Mouse (Mus musculus): ENCODE measurements around the gene Hecw2. TPM values are rescaled to one million over a fixed set of nuclear protein-coding genes. Genes with fewer than 3 reads are reported as not detected.
A peak's percentile ranks its signal among the peaks of the same experiment; 100 is the strongest.

The Hecw2 gene
- polyA plus RNA-seq, 1 experiment from 2014 or later, result 3.0 TPM

DNA sequence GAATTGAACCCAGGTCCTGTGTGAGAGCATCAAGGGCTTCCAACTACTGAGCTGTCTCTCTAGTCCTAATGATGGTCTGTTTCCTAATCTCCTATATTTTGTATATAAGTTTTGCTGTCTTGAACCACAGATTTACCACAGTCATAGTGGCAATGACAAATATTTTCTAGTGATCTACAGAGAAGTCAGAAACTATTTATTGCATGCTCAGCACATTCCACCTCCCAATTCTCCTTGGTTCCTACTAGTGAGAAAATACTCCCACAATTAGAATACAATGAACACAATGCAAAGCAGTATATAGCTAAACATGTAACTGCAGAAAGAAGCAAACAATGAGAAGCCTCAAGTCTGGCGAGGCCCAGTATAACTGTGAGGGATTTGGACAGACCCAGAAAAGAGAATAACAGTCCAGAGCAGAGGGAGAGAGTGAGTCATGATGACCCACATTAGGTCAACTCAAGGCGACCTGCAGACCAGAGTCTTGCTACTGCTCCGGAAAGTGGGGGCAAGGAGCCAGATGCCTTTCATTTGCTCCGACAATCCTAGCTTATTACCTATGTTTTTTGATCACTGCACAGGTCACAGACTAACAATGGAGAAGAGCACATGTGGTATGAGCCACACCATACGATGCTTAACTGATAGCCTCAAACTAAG is 73.8 kb downstream of the Hecw2 start:
- no peaks in the 10 kb centered on the region for H3K36me3 ChIP-seq (ENCODE audit: control insufficient read depth, insufficient read depth, low read length)
- H3K27me3 ChIP-seq (ENCODE audit: control insufficient read depth, insufficient read depth, low read length), result no peaks in the 10 kb centered on the region
- H3K4me3 ChIP-seq (ENCODE audit: low read depth, low read length), result no peak overlapping the region
- no peak overlapping the region for H3K27ac ChIP-seq (ENCODE audit: low read depth, low read length)
- H3K4me2 ChIP-seq, result no peak overlapping the region
- ATAC-seq (ENCODE audit: low FRiP score) (no peak), DNase-seq (ENCODE audit: low spot score, missing footprints) (no peak)
- H3K4me1 ChIP-seq (ENCODE audit: control insufficient read depth, insufficient read depth, low read length), result peaks cover 4% of the 10 kb centered on the region; the same call in 1 of the 2 replicates
- H3K9ac ChIP-seq (ENCODE audit: low read length), result no peak overlapping the region
- WGBS, result 89% methylated on average over 5 of the region's 5 CpGs
- no peaks in the 10 kb centered on the region for H3K9me3 ChIP-seq (ENCODE audit: control insufficient read depth, low read length)

- Histone ChIP-seq H3K4me1 (ENCODE audit: control insufficient read depth, insufficient read depth, low read length) (peaks cover 4% of the 10 kb centered on the region; the same call in 1 of the 2 replicates), H3K27ac (ENCODE audit: low read depth, low read length) (no peak overlapping the region), H3K27me3 (ENCODE audit: control insufficient read depth, insufficient read depth, low read length) (no peaks in the 10 kb centered on the region), H3K9me3 (ENCODE audit: control insufficient read depth, low read length) (no peaks in the 10 kb centered on the region), H3K4me3 (ENCODE audit: low read depth, low read length) (no peak overlapping the region), H3K36me3 (ENCODE audit: control insufficient read depth, insufficient read depth, low read length) (no peaks in the 10 kb centered on the region), H3K4me2 (no peak overlapping the region), H3K9ac (ENCODE audit: low read length) (no peak overlapping the region)
- peak; percentile 86 for DNase-seq (ENCODE audit: low spot score, missing footprints)
- WGBS, result 67% methylated on average over 9 of the region's 9 CpGs
- peak; percentile 94 for ATAC-seq (ENCODE audit: low FRiP score)
Measured at GRCm38 (mm10) chr1:54119638-54120320, 75.2 kb downstream of the Hecw2 start.

DNA sequence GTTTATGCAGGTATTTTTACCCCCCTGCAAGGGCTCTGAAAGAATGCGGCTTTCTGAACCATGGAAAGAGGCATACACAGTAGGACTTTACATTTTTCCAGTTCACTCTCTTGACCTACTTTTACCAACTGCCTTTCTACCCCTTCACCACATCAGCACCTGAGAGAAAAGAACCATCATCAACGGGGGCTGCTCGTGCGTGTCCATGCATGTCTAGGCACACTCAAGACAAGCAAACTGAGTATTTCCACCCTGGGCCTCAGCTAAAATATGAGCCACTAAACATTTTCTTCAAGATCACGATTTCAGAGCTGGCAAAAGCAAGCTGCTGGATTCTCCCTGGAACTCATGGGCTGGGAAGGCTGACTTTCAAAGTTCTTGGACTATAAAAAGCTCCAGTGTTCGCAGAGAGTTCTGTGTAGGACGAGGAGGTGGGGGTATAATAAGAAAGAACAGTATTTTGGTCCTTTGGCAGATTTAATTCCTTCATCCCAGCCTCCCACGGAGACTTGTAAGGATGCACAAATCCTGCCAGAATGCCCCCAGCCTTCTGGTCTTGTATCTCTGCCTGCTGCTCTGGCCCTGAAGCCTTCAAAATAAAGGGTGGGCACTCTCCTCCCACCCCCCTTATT is 76.5 kb downstream of the Hecw2 start:
- 84% methylated on average over 8 of the region's 8 CpGs for WGBS
- no peaks in the 10 kb centered on the region for H3K9me3 ChIP-seq (ENCODE audit: control insufficient read depth, low read length)
- no peak for ATAC-seq (ENCODE audit: low FRiP score)

GRCm38 (mm10) chr1:54110920-54111605 is 83.9 kb downstream of the Hecw2 start:
- no peaks in the 10 kb centered on the region for H3K4me1 ChIP-seq (ENCODE audit: control insufficient read depth, insufficient read depth, low read length)
- H3K9ac ChIP-seq (ENCODE audit: low read length), result no peak overlapping the region
- no peaks in the 10 kb centered on the region for H3K27me3 ChIP-seq (ENCODE audit: control insufficient read depth, insufficient read depth, low read length)
- no peak overlapping the region for H3K4me3 ChIP-seq (ENCODE audit: low read depth, low read length)
- 89% methylated on average over 8 of the region's 8 CpGs for WGBS
- no peaks in the 10 kb centered on the region for H3K36me3 ChIP-seq (ENCODE audit: control insufficient read depth, insufficient read depth, low read length)
- ATAC-seq (ENCODE audit: low FRiP score) (no peak), DNase-seq (ENCODE audit: low spot score, missing footprints) (no peak)
- no peaks in the 10 kb centered on the region for H3K9me3 ChIP-seq (ENCODE audit: control insufficient read depth, low read length)
- H3K4me2 ChIP-seq, result no peak overlapping the region
- no peak overlapping the region for H3K27ac ChIP-seq (ENCODE audit: low read depth, low read length)

More for the DNA sequence above, 76.5 kb downstream of the Hecw2 start:
- Histone ChIP-seq H3K4me1 (ENCODE audit: control insufficient read depth, insufficient read depth, low read length) (peaks cover 4% of the 10 kb centered on the region; the same call in 1 of the 2 replicates), H3K4me3 (ENCODE audit: low read depth, low read length) (no peak overlapping the region), H3K36me3 (ENCODE audit: control insufficient read depth, insufficient read depth, low read length) (no peaks in the 10 kb centered on the region), H3K4me2 (no peak overlapping the region), H3K27ac (ENCODE audit: low read depth, low read length) (no peak overlapping the region), H3K27me3 (ENCODE audit: control insufficient read depth, insufficient read depth, low read length) (no peaks in the 10 kb centered on the region), H3K9ac (ENCODE audit: low read length) (no peak overlapping the region)
- DNase-seq (ENCODE audit: low spot score, missing footprints), result no peak

DNA sequence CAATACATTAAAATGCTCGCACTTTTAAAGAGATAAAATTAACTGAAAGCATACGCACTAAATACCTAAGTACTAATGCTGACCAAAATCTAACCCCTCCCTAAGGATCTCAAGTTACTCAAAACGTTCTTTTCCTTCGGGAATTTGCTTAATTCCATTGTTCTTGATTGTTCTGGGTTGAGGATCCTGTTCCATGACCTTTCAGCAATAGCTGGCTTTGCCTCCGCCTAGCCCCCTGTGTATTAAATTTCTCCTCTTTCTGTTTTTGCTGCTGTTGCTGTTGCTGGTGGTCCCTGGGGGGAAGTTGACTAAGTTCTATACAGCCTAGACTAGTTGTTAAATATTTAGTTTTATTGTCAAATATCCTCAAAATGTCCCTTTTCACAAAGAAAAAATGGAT is 85.7 kb downstream of the Hecw2 start:
- peak; percentile 12 for DNase-seq (ENCODE audit: low spot score, missing footprints)
- no peak for ATAC-seq (ENCODE audit: low FRiP score)
- Histone ChIP-seq H3K9ac (ENCODE audit: low read length) (no peak overlapping the region), H3K27me3 (ENCODE audit: control insufficient read depth, insufficient read depth, low read length) (no peaks in the 10 kb centered on the region), H3K4me1 (ENCODE audit: control insufficient read depth, insufficient read depth, low read length) (no peaks in the 10 kb centered on the region), H3K4me2 (no peak overlapping the region), H3K36me3 (ENCODE audit: control insufficient read depth, insufficient read depth, low read length) (no peaks in the 10 kb centered on the region), H3K9me3 (ENCODE audit: control insufficient read depth, low read length) (no peaks in the 10 kb centered on the region), H3K27ac (ENCODE audit: low read depth, low read length) (no peak overlapping the region), H3K4me3 (ENCODE audit: low read depth, low read length) (no peak overlapping the region)
- 59% methylated on average over 5 of the region's 5 CpGs for WGBS

GRCm38 (mm10) chr1:54106756-54107155 is 88.2 kb downstream of the Hecw2 start:
- 87% methylated on average over 3 of the region's 3 CpGs for WGBS
- H3K9ac ChIP-seq (ENCODE audit: low read length), result no peak overlapping the region
- no peaks in the 10 kb centered on the region for H3K27me3 ChIP-seq (ENCODE audit: control insufficient read depth, insufficient read depth, low read length)
- no peaks in the 10 kb centered on the region for H3K4me1 ChIP-seq (ENCODE audit: control insufficient read depth, insufficient read depth, low read length)
- H3K4me3 ChIP-seq (ENCODE audit: low read depth, low read length), result no peak overlapping the region
- H3K27ac ChIP-seq (ENCODE audit: low read depth, low read length), result no peak overlapping the region
- no peaks in the 10 kb centered on the region for H3K36me3 ChIP-seq (ENCODE audit: control insufficient read depth, insufficient read depth, low read length)
- H3K4me2 ChIP-seq, result no peak overlapping the region
- H3K9me3 ChIP-seq (ENCODE audit: control insufficient read depth, low read length), result no peaks in the 10 kb centered on the region
- ATAC-seq (ENCODE audit: low FRiP score), result no peak
- no peak for DNase-seq (ENCODE audit: low spot score, missing footprints)

DNA sequence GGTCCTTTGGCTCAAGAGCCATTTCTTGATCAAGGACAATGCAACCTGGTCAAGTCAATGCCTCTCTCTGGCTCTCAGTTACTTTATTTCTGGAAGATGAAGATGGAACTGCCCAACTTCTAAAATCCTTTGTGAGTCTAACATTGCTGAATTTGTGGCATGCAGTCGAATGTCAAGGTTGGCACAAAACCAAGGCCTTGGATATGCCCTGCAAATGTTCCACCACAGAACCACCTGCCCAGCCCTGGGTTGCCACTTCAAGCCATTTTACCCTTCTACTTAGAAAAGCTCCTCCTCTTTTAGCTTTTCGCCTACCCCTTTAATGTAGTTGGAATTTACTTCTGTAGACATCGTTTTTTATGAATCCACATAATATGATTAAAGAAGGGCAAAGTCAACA is 115.3 kb downstream of the Hecw2 start:
- no peaks in the 10 kb centered on the region for H3K36me3 ChIP-seq (ENCODE audit: control insufficient read depth, insufficient read depth, low read length)
- no peaks in the 10 kb centered on the region for H3K27me3 ChIP-seq (ENCODE audit: control insufficient read depth, insufficient read depth, low read length)
- no peak overlapping the region for H3K9ac ChIP-seq (ENCODE audit: low read length)
- H3K9me3 ChIP-seq (ENCODE audit: control insufficient read depth, low read length), result no peaks in the 10 kb centered on the region
- H3K4me3 ChIP-seq (ENCODE audit: low read depth, low read length), result no peak overlapping the region
- 96% methylated on average over 3 of the region's 3 CpGs for WGBS
- no peaks in the 10 kb centered on the region for H3K4me1 ChIP-seq (ENCODE audit: control insufficient read depth, insufficient read depth, low read length)
- no peak for DNase-seq (ENCODE audit: low spot score, missing footprints)
- no peak for ATAC-seq (ENCODE audit: low FRiP score)
- H3K4me2 ChIP-seq, result no peak overlapping the region
- no peak overlapping the region for H3K27ac ChIP-seq (ENCODE audit: low read depth, low read length)

GRCm38 (mm10) chr1:54074456-54074855 is 120.5 kb downstream of the Hecw2 start:
- H3K9ac ChIP-seq (ENCODE audit: low read length), result no peak overlapping the region
- H3K4me3 ChIP-seq (ENCODE audit: low read depth, low read length), result no peak overlapping the region
- no peaks in the 10 kb centered on the region for H3K36me3 ChIP-seq (ENCODE audit: control insufficient read depth, insufficient read depth, low read length)
- H3K9me3 ChIP-seq (ENCODE audit: control insufficient read depth, low read length), result no peaks in the 10 kb centered on the region
- 72% methylated on average over 1 of the region's 1 CpGs for WGBS
- DNase-seq (ENCODE audit: low spot score, missing footprints) (no peak), ATAC-seq (ENCODE audit: low FRiP score) (no peak)
- no peak overlapping the region for H3K27ac ChIP-seq (ENCODE audit: low read depth, low read length)
- no peaks in the 10 kb centered on the region for H3K4me1 ChIP-seq (ENCODE audit: control insufficient read depth, insufficient read depth, low read length)
- H3K4me2 ChIP-seq, result no peak overlapping the region
- no peaks in the 10 kb centered on the region for H3K27me3 ChIP-seq (ENCODE audit: control insufficient read depth, insufficient read depth, low read length)

- no peak for DNase-seq (ENCODE audit: low spot score, missing footprints)
Measured at GRCm38 (mm10) chr1:54070121-54070520, 124.8 kb downstream of the Hecw2 start.

More at GRCm38 (mm10) chr1:54070121-54070520, 124.8 kb downstream of the Hecw2 start:
- H3K4me2 ChIP-seq, result no peak overlapping the region
- no peak overlapping the region for H3K4me3 ChIP-seq (ENCODE audit: low read depth, low read length)
- no peaks in the 10 kb centered on the region for H3K27me3 ChIP-seq (ENCODE audit: control insufficient read depth, insufficient read depth, low read length)
- no peak overlapping the region for H3K9ac ChIP-seq (ENCODE audit: low read length)
- no peak for ATAC-seq (ENCODE audit: low FRiP score)
- no peaks in the 10 kb centered on the region for H3K36me3 ChIP-seq (ENCODE audit: control insufficient read depth, insufficient read depth, low read length)
- no peaks in the 10 kb centered on the region for H3K9me3 ChIP-seq (ENCODE audit: control insufficient read depth, low read length)
- no peak overlapping the region for H3K27ac ChIP-seq (ENCODE audit: low read depth, low read length)
- H3K4me1 ChIP-seq (ENCODE audit: control insufficient read depth, insufficient read depth, low read length), result no peaks in the 10 kb centered on the region
- 78% methylated on average over 2 of the region's 2 CpGs for WGBS
